Mouse (Mus musculus): ENCODE results near the gene Gm20388.

GRCm38 (mm10) chr8:120966557-120966956 lies 1055.9 kb downstream of the Gm20388 start:
- TF ChIP-seq GATA1 (IDR thresholded peaks at IDR 0.05; ENCODE audit: low read length) (no peak), TAL1 (IDR thresholded peaks at IDR 0.05; ENCODE audit: low read length) (no peak)

All from erythroblast, embryonic 14.5 days (primary cell).